Mouse (Mus musculus) retina, adult 2 months (tissue): ENCODE results near the gene Rsph14.

Experiments
- DNase-seq: peaks from one replicate; pipeline ENCODE4 v3.0.0-alpha.2; 2012; ENCODE audit warnings: low read depth, low spot score

The Rsph14 gene

GRCm38 (mm10) chr10:74933548-74934190 lies 98.7 kb downstream of the Rsph14 start:
- no peak for DNase-seq

DNA sequence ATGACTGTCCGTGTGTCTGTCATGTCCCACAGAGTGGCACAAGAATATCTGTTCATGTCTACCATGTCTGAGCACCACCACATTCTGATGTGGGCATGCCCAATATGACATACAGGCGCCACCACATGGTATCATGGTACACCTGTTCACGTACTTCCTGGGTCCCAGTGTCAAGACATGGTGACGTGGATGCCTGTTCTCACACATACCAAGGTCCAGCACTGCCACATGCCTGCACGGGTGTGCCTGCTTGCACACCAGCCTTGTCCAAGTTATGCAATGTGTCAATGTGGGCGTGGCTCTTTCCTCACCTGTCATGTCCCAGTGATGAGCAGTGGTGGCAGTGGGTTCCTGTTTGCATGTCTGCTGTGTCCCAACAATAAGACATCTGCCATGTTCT lies 99.9 kb downstream of the Rsph14 start:
- DNase-seq: no peak

- DNase-seq: no peak
Measured at GRCm38 (mm10) chr10:74931631-74932030, 100.8 kb downstream of the Rsph14 start.

DNA sequence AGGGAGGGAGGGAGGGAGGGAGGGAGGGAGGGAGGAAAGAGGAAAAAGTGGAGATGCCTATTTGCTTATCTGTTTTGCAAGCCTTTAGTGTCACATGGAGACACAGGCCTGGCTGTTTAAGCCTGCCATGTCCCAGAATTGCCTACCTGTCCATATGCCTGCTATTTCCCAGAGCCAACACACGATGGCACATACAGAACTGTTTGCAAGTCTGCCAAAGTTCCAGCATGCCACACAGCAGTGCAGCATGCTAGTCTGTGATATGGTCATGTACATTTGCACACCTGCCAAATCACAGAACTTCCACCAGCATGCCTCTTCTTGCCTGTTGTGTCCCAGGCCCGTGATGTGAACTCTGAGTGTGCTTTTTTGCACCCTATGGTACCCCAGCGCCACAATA lies 101.8 kb downstream of the Rsph14 start:
- DNase-seq: no peak

GRCm38 (mm10) chr10:74929578-74929977 lies 102.8 kb downstream of the Rsph14 start:
- DNase-seq: no peak

DNA sequence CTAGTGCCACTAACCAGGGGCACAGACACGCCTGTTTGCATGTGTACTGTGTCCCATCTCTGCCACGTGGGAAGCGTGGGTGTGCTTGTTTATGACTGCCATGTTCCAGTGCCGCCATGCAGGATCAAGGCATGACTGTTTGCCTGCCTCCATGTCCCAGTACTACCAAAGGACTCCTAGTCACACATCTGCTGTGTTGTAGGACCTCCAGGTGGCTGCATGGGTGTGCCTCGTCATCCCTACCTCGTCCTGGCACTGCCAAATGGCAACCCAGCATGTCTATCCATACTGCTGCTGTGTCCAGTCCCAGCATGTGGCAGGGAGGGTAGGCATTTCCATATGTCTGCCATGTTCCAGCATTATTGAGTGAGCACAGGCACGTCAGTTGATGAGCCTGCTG lies 104.1 kb downstream of the Rsph14 start:
- no peak for DNase-seq

GRCm38 (mm10) chr10:74925324-74925723 lies 107.1 kb downstream of the Rsph14 start:
- DNase-seq: no peak

- no peak for DNase-seq
Measured at GRCm38 (mm10) chr10:74924274-74924673, 108.1 kb downstream of the Rsph14 start.

GRCm38 (mm10) chr10:74922763-74923162 lies 109.6 kb downstream of the Rsph14 start:
- DNase-seq: no peak

- DNase-seq: no peak
Measured at GRCm38 (mm10) chr10:74921614-74922013, 110.8 kb downstream of the Rsph14 start.

- DNase-seq: peak; percentile 59
Measured at GRCm38 (mm10) chr10:74920853-74921567, 111.4 kb downstream of the Rsph14 start.

DNA sequence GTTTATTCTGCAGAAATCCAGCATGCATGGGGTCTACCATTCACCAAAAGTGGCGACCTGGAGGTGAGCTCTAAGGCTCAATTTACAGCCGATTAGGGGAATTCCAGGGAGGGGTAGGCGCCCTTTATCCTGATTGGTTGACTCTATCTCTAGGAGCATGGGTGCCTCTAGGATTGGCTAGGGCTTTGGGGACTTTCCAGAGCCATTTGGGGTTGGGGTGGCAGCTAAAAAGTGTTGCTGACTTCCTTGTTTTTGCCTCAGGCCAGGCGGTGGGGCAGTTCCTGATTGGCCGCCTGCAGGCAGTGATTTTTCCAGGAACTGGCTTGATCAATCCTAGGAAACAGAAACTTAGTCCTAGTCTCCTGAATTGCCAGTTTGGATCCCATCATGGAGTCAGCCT lies 113.1 kb downstream of the Rsph14 start:
- DNase-seq: no peak

- no peak for DNase-seq
Measured at GRCm38 (mm10) chr10:74908431-74908830, 124.0 kb downstream of the Rsph14 start.
